Mouse (Mus musculus) right cerebral cortex, postnatal 4 days (tissue): ENCODE results near the gene Cyb5r3.

Source experiments
- DNase-seq: peaks from one replicate; pipeline ENCODE4 v3.0.0-alpha.2; 2022

Gene Cyb5r3

DNA sequence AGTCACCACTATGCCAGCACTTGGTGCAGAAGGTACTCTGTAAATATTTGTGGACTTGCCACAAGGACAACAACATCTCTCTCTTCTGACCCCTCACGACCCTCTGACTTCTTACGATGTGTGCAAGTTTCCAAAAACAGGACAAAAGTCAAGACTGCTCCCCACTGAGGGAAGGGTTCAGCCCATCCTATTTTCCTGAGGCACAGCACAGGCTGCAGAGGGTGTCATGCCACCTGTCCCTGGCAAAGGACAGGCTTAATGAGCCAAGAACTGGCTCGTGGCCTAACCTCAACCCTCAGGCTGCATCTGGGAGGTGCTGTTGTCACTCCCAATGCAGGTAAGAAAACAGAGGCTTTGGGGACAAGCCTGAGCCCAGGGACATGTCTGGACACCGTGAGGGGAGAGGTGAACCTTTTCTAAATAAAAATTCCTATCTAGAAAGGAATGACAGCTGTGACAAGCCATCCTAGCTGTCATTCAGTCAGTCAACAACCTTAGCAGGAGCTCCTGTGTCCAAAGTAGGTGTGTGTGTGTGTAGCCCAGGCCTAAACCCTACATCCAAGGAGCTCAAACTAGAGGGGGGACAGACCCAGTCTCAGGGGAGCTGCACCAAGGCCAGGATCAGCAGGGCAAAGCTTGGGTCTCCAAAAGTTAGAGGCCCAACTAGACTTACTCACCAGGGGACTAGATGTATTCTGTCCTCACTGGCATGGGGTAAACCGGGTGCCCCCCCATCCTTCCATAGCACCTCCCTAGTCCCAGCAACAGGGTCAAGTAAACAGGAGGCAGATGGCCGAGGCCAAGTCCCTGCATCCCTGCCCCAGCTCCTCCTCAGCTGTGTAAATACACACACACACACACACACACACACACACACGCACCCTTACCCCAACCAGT, 3.3 kb downstream of the Cyb5r3 start:
- no peak for DNase-seq

GRCm38 (mm10) chr15:83168311-83168710, 4.1 kb downstream of the Cyb5r3 start:
- no peak for DNase-seq

DNA sequence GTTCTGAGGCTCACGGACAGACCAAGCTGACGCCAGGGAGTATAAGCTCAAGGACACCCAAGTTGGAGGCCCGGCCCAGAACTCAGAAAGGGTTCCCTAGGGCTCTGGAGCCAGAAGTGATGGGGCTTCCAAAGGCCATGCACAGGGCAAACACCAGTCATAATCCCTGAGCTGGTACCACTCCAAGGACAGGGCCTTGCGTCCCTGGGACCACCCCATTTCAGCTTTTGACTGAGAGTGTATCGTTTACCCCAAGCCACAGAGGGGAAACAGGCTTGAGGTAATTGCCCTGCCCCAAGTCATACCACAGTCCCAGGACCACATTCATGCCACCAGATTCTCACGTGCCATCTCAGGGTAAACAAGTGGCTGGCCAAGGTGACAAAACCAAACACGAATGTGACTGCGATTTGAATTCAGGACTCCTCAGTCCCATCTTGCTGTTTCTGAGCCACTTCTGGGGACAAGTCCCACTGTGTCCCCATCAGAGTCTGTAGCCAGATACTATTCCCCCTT, 4.8 kb downstream of the Cyb5r3 start:
- no peak for DNase-seq

- DNase-seq: no peak
Measured at GRCm38 (mm10) chr15:83167126-83167525, 5.3 kb downstream of the Cyb5r3 start.

DNA sequence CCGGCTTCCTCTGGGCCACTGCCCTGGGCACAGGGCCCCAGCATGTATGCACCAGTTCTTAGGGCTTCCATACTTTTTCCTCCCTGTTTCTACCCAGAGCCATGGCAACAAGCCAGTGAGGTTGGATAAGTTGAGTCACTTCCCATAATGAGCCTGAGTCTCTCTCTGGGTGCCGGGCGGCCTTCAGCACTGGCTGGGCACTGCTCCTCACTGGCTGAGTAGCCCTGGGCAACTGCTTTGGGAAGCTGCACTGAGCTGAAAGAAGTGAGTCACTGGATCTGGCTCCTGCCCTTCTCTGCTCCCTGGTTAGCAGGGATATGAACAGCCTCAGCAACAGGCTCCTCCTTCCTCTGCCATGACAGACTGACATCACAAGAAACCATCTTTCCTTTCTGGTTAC, 5.8 kb downstream of the Cyb5r3 start:
- DNase-seq: peak; percentile 40

DNA sequence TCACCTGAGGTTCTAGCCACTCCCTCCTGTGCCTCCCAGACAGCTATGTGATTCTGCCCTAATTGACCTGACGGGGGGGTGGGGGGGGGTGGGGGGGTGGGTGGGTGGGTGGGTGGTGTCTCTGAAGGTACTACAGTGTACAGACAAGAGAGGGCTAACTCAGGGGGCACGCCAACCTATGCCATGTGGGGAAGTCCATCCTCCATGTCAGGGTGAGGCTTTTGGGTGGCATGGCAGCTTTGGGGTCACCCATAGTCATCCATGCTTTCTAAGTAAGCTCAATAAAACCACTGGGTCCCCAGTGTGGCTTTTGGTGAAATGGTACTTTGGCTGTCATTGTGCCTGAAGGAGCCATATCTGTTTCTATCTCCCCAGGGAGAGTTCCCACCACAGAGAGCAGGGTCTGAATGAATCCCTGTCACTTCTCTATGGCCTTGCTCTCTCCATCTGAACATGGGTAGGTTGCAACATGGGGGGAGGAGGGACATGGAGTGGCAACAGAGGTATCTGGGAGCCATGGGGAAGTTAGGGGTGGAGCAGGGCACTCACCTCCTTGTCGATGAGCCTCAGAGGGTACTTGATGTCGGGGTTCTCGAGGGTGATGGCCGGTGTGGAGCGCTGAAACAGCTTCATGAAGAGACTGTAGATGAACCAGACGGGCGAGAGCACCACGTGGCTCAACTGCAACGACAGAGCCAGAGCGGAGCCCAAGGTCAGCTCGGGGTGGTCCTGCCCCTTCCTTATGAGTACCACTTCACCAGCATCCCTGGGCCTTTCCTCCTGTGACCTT, 6.7 kb downstream of the Cyb5r3 start:
- DNase-seq: no peak

DNA sequence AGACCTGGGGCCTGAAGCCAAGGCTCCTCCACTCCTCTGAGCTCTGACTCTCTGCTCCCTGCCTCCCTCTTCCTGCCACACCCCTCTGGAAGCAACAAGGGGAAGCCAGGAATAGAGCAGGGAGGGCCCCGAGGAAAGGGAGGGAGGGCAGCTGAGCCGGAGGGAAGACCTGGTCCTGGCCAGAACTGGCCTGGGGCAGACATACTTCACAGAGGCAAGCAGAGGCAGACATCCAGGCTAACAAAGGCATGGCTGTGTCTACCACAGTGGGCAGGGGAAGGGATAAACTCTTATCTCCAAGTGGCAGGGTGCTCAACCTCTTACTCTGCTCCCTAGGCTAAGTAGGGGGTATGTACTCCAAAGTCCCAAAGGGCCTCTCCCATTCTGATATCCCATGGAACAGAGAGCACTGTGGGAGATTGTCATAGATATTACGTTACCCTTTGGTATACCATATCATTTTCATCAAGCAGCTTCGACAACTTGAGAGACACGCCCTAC, 7.4 kb downstream of the Cyb5r3 start:
- no peak for DNase-seq

DNA sequence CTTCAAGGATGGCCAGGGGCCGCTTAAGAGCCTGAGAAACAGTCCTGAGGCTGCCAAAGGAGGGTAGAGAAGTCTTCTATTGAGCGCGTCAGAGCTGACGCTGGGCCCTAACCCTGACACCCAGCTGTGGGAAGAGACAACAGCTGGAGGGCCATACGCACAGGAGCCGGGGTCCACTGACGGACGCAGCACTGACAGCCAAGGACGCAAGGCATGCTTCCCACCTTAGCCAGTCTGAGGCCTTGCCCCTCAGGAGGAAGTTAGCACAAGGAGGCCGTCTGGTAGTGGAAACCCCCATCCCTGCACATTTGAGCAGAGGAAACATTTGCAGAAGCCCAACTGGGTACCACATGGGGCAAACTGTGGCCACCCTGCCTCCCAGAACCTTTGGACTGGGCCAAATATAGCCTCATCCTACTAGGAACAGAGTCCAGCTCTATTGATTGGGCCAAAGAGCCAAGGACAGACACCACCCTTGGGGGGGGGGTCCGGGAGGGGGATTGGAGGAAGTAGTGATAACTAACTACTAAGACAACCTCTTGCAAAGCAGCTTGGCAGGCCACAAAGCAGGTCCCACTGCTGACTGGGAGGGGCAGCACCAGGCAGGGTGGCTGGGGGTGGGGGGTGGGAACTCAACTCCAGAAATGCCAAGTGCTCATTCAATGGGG, 9.4 kb downstream of the Cyb5r3 start:
- DNase-seq: no peak

GRCm38 (mm10) chr15:83162001-83162400, 10.4 kb downstream of the Cyb5r3 start:
- no peak for DNase-seq

DNA sequence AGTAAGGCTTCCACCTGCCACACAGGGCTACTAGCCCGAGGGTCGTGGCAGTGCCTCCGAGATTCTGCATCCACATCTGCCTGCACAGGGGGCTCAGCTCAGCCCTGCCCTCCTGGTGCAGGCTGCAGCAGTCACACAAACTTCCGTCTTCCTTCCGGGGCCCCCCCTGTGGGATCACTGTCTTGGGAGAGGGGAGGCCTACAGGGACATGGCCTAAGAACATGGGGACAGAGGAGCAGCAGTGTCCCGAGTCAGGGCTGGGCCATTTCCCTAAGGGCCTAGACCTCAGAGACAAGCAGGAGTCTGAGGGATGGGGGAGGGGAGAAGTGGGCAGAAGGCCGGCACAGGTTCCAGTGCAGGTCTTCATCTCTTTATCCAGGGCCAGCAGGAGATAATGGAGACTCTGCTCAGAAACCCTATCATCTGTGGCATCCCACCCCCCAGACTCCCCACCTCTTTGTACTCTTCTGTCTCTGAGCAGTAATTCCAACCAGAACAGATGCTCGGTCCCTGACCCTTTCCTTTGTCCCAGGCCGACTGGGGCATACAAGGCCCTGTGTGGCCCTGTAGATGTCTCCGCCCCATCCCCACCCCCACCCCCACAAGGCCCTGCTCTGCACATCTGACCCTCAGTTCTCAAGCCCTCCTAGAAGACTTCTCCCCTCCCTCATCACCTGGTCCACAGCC, 11.2 kb downstream of the Cyb5r3 start:
- DNase-seq: no peak

DNA sequence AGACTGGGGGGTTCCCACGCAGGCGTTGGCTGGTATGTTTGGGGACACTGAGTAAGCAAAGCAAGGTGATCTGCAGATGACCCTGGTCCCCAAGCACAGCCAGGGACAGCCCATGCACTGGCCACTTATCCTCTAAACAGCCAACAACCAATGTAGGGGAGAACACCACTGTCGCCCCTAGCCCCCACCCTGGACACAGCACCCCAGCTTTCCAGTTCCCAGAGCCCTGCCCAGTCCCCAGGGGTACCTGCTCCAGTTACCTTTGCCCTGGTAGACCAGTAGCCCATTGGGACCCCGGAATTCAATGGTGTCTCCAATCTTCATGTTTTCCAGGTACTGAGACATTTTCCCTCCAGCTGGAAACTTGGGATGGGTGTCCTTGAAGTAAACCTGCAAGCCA, 11.8 kb downstream of the Cyb5r3 start:
- DNase-seq: no peak

GRCm38 (mm10) chr15:83159823-83160222, 12.6 kb downstream of the Cyb5r3 start:
- DNase-seq: no peak

DNA sequence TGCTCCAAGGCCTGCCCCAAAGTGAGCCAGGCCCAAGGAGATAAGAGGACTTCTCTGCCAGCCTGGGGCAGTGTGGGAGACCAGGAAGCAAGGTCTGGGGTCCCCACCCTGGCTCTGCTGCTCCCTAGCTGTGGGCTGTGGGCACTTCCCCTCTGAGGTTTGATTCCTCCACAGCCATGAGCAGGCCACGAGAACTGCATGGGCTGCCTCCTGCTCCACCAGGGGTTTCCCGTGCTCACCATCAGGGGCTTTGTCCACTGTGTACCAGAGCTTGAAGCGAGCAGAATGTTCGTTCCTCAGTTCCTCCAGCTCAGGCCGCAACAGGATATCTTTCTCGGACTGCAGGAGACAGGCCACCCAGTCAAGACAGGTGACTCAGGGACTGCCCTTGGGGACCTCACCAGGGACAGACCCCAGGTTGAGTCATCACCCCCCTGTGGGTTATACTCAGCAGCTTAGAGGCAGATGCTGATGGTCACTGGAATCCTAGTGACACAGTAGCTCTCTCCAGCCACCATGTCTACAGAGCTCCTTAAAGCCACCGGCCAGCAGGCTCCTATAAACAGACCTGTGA, 13.7 kb downstream of the Cyb5r3 start:
- no peak for DNase-seq

GRCm38 (mm10) chr15:83157667-83158064, 14.7 kb downstream of the Cyb5r3 start:
- DNase-seq: no peak

DNA sequence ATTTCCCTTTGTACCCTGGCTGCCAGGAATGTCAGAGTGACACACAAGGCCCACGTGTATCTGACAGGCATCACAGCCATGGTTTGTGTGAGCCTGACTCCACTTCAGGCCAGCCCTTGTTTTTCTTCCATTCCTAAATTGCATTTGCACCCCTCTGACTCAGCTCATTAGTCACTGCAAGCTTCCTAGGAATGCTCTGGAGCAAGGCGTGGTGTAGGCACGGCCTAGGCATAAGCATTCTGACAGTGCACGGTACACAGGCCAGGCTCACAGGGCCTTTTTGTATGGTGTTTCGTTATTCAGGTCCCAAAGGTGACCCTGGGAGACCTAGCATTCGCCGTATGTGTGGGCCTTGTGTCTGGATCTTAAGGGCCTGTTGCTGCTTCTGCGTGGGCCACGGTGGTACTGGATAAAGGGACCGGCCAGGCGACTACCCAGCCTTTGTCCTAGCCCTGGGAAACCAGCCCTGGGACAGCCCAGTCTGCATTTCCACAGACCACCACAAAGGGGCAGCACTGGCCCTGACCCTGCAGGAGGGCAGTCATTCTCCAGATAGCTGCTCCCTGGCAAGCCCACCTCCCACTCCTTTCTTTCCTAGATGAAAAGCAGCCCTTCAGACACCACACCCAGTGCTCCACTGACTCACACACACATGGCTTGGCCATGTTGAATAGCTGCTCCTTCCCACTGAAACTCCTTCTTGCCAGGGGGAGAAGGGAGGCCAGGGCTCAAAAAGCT, 15.3 kb downstream of the Cyb5r3 start:
- peak; percentile 52 for DNase-seq

DNA sequence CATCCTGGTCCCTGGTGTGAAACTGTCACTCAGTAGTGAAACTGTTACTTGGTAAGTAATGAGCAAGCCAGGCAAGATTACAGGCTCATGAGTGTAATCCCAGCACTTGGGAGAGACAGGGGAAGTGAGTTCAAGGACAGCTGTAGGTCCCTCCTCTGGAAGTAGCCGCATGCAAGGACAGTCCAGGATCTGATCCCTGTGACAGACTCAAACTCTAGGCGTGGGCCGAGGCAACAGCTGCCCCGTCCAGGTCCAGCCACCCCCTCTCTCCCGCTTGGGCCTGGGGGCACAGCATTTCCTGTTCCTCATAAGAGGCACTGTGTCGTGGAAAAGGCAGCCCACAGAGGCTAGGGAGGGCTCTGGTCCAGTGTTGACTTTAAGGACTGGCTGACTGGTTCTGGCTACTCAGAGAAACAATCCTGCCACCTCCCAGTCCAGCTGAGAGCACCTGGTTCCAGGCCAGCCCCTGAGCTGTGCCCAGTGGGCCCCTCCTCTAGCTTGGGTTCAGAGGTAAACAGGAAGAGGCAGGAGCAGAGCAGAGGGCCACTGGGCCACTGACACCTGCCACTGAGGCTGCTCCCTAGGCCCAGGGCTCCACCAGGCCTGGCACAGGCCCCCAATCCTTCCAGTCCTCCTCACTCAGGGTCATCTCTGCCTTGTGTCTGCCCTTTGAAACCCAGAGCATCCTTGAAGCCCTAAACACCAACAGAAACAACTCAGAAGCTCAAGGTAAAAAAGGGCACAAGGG, 16.5 kb downstream of the Cyb5r3 start:
- no peak for DNase-seq

DNA sequence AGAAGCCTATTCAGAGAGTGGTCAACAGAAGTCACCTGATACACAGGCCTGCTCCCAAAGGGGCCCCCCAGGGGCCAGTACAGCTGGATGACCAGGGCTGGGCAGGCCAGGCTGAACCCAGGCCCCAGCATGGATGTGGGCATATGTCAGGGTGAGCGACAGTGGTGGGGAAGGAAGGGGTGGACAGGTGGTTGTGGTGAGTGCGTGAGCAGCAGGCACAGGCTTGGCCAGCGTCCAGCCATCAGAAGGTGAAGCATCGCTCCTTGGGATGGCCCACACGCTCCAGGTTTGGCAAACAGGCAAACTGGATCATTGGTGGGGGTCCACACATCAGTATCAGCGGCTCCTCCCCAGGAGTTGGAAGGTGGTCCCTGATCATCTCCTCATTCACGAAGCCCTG, 18.1 kb downstream of the Cyb5r3 start:
- DNase-seq: no peak

GRCm38 (mm10) chr15:83150694-83151093, 21.7 kb downstream of the Cyb5r3 start:
- DNase-seq: no peak

- DNase-seq: no peak
Measured at GRCm38 (mm10) chr15:83150073-83150442, 22.3 kb downstream of the Cyb5r3 start.

DNA sequence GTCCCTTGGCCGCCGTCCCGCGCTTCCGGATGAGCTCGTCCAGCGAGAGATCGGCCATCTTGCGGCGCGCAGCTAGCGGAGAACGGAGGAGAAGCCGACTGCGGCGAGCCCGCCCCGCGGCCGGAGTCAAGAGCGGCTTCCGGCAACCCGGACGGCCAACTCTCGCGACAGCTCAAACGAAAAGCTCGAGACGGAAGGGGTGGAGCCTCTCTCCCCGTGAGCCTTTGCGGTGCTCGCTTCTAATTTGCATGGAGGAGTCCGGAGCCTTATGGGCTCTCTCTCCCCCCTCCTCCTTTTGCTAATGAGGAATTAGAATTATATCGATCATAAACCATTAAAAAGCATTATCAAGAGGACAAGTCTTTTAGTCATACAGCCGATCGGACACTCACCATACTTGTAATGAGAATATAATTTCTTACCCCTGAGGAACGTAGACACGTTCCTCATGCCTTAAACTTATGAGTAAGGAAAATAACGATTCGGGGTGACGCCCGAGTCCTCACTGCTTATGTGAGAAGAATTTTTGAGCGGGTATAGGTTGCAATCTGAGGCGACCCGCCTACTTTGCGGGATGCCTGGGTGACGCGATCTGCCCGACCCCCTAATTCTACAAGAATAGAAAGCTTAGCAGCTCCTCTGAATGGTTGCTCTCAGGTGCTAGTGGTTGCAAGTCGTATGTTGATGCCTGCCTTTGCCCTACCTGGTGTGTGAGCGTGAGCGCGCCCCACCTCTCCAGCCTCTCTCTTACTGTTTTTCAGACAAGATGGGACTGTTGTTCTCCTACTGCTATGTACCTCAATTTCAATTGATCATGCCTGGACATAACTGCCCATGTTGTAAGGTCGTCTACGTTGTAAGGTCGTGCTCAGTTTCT, 23.0 kb downstream of the Cyb5r3 start, which contains the start of gene Poldip3:
TSS of gene Poldip3 (minus strand) at position 189 of the 877 bp plus-strand sequence.
- DNase-seq: peak; percentile 95
